Mouse (Mus musculus) thymus, adult 2 months (tissue): ENCODE measurements around the gene Abca2.

Source experiments
- CTCF ChIP-seq: fragments of 200-500 bp; IDR thresholded peaks from 2 replicates; pipeline ENCODE4 v1.5.1; 2012; ENCODE audit warnings: mild to moderate bottlenecking, control low read depth, low read length, moderate library complexity, borderline replicate concordance; ENCODE audit not compliant: control insufficient read depth, poor library complexity, insufficient read depth; ENCODE audit errors: extremely low read depth
- POLR2A ChIP-seq: fragments of 200-500 bp; IDR thresholded peaks from 2 replicates; pipeline ENCODE4 v1.6.1; 2012; ENCODE audit warnings: mild to moderate bottlenecking, low read length, control low read depth, moderate library complexity; ENCODE audit not compliant: control insufficient read depth, poor library complexity, insufficient read depth; ENCODE audit errors: extremely low read depth

DNA sequence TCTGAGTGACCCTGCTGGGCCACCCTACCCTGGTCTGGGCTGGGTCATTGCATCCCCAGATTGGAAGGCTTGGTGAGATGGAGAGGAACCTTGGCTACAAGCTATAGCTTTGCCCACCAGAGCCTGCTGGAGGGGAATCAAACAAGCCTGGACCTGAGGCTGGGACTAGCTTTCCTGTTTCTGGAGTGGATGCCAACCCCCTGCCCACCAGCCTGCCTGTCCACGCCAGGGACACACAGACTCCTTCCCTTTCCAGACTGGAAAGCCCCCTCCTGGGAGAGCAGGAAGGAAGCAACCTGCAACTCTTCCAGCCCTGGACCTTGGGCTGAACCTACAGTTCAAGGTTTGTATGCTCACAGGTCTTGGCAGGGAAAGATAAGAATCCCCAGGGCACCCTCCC, 4.9 kb upstream of the Abca2 start:
- TF ChIP-seq POLR2A (no peak), CTCF (no peak)
